Mouse (Mus musculus) embryonic facial prominence, embryonic 11.5 days (tissue): ENCODE data around the gene Gm3250. TPM values are rescaled to one million over a fixed set of nuclear protein-coding genes. Genes with fewer than 3 reads are reported as not detected.
"Not testable (repeated sequence)": the region's sequence is repeated elsewhere in the genome, so short reads cannot be mapped to it uniquely, and the experiment has no call there.

Experiments
- ATAC-seq: fragments of 200-750 bp; cut with Nextera tagmentation; replicated peaks from 2 replicates; pipeline ENCODE4 v1.8.0; 2017; ENCODE audit warnings: low read depth; ENCODE audit not compliant: insufficient number of reproducible peaks, low FRiP score, low TSS enrichment
- DNase-seq: peaks from one replicate; pipeline ENCODE4 v3.0.0-alpha.2; 2015; ENCODE audit warnings: low spot score
- H3K27ac ChIP-seq: fragments of 300-500 bp; sonication (generic); replicated peaks from 2 replicates; pipeline ENCODE4 v1.5.1; 2014; ENCODE audit warnings: mild to moderate bottlenecking, low read depth, low read length, control low read depth
- H3K27me3 ChIP-seq: fragments of 300-500 bp; sonication (generic); 2 replicates; pipeline ENCODE4 v1.6.1; 2014; ENCODE audit warnings: mild to moderate bottlenecking, low read length, moderate library complexity, mixed read lengths; ENCODE audit not compliant: control insufficient read depth, insufficient read depth
- H3K36me3 ChIP-seq: fragments of 300-500 bp; sonication (generic); replicated peaks from 2 replicates; pipeline ENCODE4 v1.6.1; 2014; ENCODE audit warnings: low read depth, mild to moderate bottlenecking, low read length, moderate library complexity, mixed read lengths; ENCODE audit not compliant: control insufficient read depth, insufficient read depth
- H3K4me1 ChIP-seq: fragments of 300-500 bp; sonication (generic); 2 replicates; pipeline ENCODE4 v1.6.1; 2014; ENCODE audit warnings: low read length, mixed read lengths; ENCODE audit not compliant: control insufficient read depth, insufficient read depth
- H3K4me2 ChIP-seq: fragments of 300-500 bp; sonication (generic); 2 replicates; pipeline ENCODE4 v1.6.1; 2014; ENCODE audit warnings: low read depth, mild to moderate bottlenecking, control low read depth, low read length, moderate library complexity
- H3K4me3 ChIP-seq: fragments of 300-500 bp; sonication (generic); 2 replicates; pipeline ENCODE4 v1.5.1; 2014; ENCODE audit warnings: low read depth, low read length, control low read depth
- H3K9ac ChIP-seq: fragments of 300-500 bp; sonication (generic); replicated peaks from 2 replicates; pipeline ENCODE4 v1.6.1; 2014; ENCODE audit warnings: mild to moderate bottlenecking, control low read depth, low read length
- H3K9me3 ChIP-seq: fragments of 300-500 bp; sonication (generic); replicated peaks from 2 replicates; pipeline ENCODE4 v1.6.1; 2016; ENCODE audit warnings: mild to moderate bottlenecking, low read length, inconsistent platforms, mixed read lengths; ENCODE audit not compliant: control insufficient read depth
- WGBS: fragments of 180-500 bp; shearing (Covaris S2); extraction: QIAGEN DNeasy Blood & Tissue Kit; methylation state at CpG from one replicate; pipeline ENCODE4 v1.1.7; 2014; 5-methylcytosine and 5-hydroxymethylcytosine counted together
- polyA plus RNA-seq: library from polyadenylated mRNA; unstranded; fragments of >200 nt; fragmentation: Nextera tagmentation; extraction: Ambion mirVana; gene quantifications from 2 replicates; pipeline ENCODE4 v1.2.1, GENCODE M21; 2014

Gm3250 gene
- polyA plus RNA-seq, 1 experiment from 2014 or later, result not detected

DNA sequence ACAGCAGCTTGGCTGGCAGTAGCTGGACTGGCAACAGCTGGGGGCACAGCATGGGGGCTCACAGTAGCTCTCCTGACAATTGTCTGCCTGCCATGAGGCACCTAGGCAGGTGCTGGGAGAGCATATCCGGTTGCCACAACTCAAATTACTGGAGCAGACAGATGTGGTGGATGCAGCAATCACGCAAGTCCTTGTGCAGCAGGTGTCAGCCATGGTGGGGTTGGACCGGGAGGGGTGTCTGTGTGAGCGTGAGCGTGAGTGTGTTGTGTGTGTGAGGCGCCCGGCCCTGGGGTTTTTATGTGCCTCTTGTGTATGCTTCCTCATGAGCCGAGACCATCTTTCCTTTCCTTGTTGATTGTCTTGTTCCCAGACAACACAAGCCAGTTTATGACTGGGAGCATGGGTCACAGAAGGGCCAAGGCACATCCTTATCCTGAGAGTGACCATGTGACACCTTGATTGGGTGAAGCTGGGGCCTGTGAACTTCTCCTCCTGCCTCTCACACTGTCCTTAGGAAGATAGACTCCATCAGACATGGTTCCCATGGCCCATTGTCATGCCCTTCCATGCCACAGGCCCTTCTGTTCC lies 16.7 kb upstream of the Gm3250 start, which contains the start of gene Gm19668:
Gene Gm19668, minus strand, starts transcription at position 213 of the 588 bp plus-strand sequence.
- DNase-seq, result no peak
- no peaks in the 10 kb centered on the region for H3K36me3 ChIP-seq
- no peaks in the 10 kb centered on the region for H3K27me3 ChIP-seq
- H3K4me3 ChIP-seq, result no peak within 1 kb of the TSS
- no peak for ATAC-seq
- no peaks in the 10 kb centered on the region for H3K9me3 ChIP-seq
- 53% methylated on average over 8 of the region's 8 CpGs for WGBS
- no peak within 1 kb of the TSS for H3K9ac ChIP-seq
- H3K27ac ChIP-seq, result no peak within 1 kb of the TSS
- H3K4me2 ChIP-seq, result no peak within 1 kb of the TSS
- no peaks in the 10 kb centered on the region for H3K4me1 ChIP-seq

DNA sequence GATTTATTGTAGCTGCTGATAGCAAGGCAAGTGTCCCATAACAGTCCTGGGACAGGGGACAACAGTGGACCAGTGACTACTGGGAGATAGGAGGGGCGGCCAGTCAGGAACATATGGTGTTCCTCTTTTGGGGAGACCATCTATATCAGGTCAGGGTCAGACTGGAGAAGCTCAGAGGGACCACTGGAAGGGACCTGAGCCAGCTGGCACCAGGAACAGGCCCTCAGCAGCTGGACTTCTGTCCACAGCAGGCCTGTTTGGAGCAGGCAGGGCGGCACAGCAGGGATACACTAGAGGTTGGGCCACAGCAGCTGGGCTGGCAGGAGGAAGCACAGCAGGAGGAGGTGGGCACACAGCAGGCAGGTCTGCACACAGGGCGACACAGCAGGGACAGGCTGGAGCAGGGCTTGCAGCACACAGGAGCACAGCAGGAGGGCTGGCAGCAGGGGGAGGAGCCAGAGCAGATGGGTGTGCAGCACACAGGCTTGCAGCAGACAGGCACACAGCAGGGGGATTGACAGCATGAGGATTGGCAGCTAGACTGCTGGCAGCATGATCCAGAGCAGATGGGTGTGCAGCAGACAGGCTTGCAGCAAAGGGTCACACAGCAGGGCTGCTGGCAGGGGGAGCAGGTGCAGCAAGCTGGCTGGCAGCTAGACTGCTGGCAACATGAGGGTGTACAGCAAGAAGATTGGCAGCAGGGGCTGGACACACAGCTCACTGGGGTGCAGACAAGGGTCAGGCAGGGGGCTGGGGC lies 16.0 kb upstream of the Gm3250 start:
- not testable (repeated sequence) for ATAC-seq, DNase-seq
- 53% methylated on average over 2 of the region's 3 CpGs for WGBS

DNA sequence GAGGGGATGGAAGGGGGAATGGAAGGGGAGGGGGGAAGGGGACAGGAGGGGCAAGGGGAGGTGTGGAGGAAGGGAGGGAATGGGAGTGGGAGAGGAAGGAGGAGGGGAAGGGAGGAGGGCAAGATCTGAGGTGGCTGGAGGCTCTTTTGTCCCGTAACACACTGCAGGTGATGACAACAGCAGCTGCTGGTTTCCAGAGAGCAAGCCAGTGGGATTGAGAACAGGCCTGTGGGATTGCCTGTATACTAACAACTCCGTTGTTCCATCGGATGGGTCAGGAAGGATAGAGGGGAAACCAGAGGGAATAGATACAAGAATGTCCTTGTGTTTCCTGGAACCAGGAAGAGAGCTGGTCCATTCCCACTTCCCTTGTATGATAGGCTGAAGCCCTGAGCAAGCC lies 15.3 kb upstream of the Gm3250 start:
- H3K4me3 ChIP-seq, result no peak overlapping the region
- no peak for ATAC-seq
- H3K27me3 ChIP-seq, result no peaks in the 10 kb centered on the region
- no peak overlapping the region for H3K27ac ChIP-seq
- no peak overlapping the region for H3K9ac ChIP-seq
- 16% methylated on average over 3 of the region's 3 CpGs for WGBS
- no peak overlapping the region for H3K4me2 ChIP-seq
- H3K4me1 ChIP-seq, result no peaks in the 10 kb centered on the region
- no peak for DNase-seq
- no peaks in the 10 kb centered on the region for H3K36me3 ChIP-seq
- no peaks in the 10 kb centered on the region for H3K9me3 ChIP-seq

More for the DNA sequence above, 16.0 kb upstream of the Gm3250 start:
- H3K9ac ChIP-seq, H3K4me2 ChIP-seq, H3K27me3 ChIP-seq, H3K27ac ChIP-seq, H3K36me3 ChIP-seq, H3K4me3 ChIP-seq, H3K4me1 ChIP-seq, H3K9me3 ChIP-seq: not testable (repeated sequence)

DNA sequence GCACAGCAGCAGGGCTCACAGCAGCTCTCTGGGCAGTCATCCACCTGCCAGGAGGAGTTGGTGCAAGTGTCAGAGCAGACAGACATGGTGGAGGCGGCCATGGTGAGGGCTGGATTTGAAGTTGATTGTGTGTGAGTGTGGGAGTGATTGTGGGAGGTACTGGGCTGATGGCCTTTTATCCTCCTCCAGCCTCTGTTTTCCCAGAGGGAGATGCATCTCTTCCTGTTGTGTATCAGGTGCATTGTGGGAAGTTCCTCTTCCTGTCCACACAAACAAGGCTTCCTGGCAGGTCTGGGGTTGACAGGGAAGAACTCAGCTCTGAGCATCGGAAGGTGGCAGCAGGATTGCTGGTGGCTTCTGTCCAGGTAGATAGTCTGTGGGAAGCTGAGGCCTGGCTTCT lies 12.6 kb upstream of the Gm3250 start, which contains the start of gene Gm9639:
Gene Gm9639, minus strand, starts transcription at position 101 of the 400 bp plus-strand sequence.
- 54% methylated on average over 2 of the region's 2 CpGs for WGBS
- H3K4me1 ChIP-seq, result no peaks in the 10 kb centered on the region
- no peak for ATAC-seq
- DNase-seq, result no peak
- H3K27ac ChIP-seq, result no peak within 1 kb of the TSS
- no peak within 1 kb of the TSS for H3K9ac ChIP-seq
- H3K36me3 ChIP-seq, result no peaks in the 10 kb centered on the region
- no peaks in the 10 kb centered on the region for H3K27me3 ChIP-seq
- no peak within 1 kb of the TSS for H3K4me2 ChIP-seq
- H3K4me3 ChIP-seq, result no peak within 1 kb of the TSS
- no peaks in the 10 kb centered on the region for H3K9me3 ChIP-seq

DNA sequence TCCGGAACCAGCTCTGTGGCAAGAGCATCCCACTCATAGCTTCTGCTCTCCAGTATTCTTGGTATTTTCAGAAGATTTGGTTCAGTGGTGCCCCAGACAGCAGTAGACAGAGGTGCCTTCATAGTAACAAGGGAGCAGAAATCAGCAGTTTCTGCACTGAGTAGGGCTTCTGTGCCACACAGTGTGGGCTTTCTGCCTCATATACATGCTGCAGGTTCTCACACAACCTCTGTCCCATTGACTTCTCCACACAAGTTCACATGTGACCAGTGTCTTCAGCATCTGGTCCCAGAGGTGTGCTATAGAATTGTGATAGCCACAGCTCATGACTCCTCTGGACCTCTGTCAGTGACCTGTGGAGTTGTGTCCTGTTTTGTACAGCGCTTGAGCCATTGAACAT lies 6.3 kb upstream of the Gm3250 start:
- DNase-seq (no peak), ATAC-seq (no peak)
- no peaks in the 10 kb centered on the region for H3K4me1 ChIP-seq
- no peaks in the 10 kb centered on the region for H3K9me3 ChIP-seq
- WGBS, result 82% methylated on average over 2 of the region's 2 CpGs
- H3K27ac ChIP-seq, result no peak overlapping the region
- H3K9ac ChIP-seq, result no peak overlapping the region
- no peaks in the 10 kb centered on the region for H3K36me3 ChIP-seq
- no peak overlapping the region for H3K4me3 ChIP-seq
- no peaks in the 10 kb centered on the region for H3K27me3 ChIP-seq
- no peak overlapping the region for H3K4me2 ChIP-seq

DNA sequence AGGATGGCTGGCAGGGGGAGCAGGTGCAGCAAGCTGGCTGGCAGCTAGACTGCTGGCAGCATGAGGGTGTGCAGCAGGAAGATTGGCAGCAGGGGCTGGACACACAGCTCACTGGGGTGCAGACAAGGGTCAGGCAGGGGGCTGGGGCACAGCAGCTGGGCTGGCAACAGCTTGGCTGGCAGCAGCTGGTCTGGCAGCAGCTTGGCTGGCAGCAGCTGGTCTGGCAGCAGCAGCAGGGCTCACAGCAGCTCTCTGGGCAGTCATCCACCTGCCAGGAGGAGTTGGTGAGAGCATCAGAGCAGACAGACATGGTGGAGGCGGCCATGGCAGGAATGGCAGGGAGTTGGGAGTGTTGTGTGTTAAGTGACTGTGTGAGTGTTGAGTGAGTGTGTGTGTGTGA lies 5.5 kb upstream of the Gm3250 start, which contains the start of gene Gm7137:
Gene Gm7137, minus strand, starts transcription at position 325 of the 400 bp plus-strand sequence.
- H3K4me3 ChIP-seq, DNase-seq, H3K9me3 ChIP-seq, ATAC-seq, H3K36me3 ChIP-seq, H3K4me1 ChIP-seq, H3K9ac ChIP-seq, H3K27ac ChIP-seq, H3K27me3 ChIP-seq, H3K4me2 ChIP-seq: not testable (repeated sequence)
- WGBS, result no CpG with 5 or more reads among the region's 1 CpGs

DNA sequence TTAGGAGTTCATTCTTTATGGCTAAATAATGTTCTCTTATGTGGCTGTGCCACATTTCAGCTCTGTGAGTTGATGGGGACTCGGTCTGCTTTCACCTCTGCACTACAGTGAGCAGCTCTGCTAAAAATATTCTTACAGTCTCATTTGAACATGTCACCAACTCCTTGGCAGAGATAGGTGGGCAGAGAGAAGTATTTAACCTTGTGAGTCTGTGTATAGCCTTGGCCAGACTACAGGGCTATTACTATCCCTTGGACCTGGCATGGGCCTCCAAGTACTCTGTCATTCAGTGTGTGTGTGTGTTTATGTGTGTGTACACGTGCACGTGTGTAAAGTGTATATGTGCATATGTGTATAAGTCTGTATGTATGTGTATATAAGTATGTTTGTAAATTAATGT lies 1.1 kb upstream of the Gm3250 start:
- not testable (repeated sequence) for ATAC-seq, H3K4me2 ChIP-seq, H3K27me3 ChIP-seq, H3K27ac ChIP-seq, DNase-seq, H3K4me1 ChIP-seq, H3K9ac ChIP-seq, H3K36me3 ChIP-seq, H3K4me3 ChIP-seq, H3K9me3 ChIP-seq
- 82% methylated on average over 1 of the region's 3 CpGs for WGBS

DNA sequence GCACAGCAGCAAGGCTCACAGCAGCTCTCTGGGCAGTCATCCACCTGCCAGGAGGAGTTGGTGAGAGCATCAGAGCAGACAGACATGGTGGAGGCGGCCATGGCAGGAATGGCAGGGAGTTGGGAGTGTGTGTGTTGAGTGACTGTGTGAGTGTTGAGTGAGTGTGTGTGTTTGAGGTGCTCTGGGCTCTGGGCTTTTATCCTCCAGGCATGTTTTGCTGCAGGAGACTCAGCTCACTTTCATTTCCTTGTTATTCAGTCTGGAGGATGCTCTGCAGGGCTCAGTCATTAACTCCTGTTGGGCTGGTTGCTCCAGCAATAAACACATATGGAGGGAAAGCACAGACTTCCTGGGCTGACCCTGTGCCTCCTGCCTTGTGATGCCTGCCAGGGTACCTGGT lies 5.5 kb downstream of the Gm3250 start, which contains the start of gene Gm7138:
Gene Gm7138, minus strand, starts transcription at position 101 of the 400 bp plus-strand sequence.
- H3K27me3 ChIP-seq, H3K9me3 ChIP-seq, H3K9ac ChIP-seq, H3K4me3 ChIP-seq, DNase-seq, H3K27ac ChIP-seq, H3K36me3 ChIP-seq, H3K4me1 ChIP-seq, ATAC-seq, H3K4me2 ChIP-seq: not testable (repeated sequence)
- WGBS, result 40% methylated on average over 1 of the region's 1 CpGs
